Mouse (Mus musculus) E14TG2a.4 (cell line): ENCODE measurements around the gene Raver2.

Source experiments
- CTCF ChIP-seq: conservative IDR thresholded peaks from 2 replicates; pipeline ENCODE4 v1.5.1; 2014; ENCODE audit warnings: low read length
- NANOG ChIP-seq: IDR thresholded peaks from 2 replicates; pipeline ENCODE4 v1.6.1; 2014; ENCODE audit warnings: borderline replicate concordance, low read length, mixed read lengths
- POU5F1 ChIP-seq: IDR thresholded peaks from 2 replicates; pipeline ENCODE4 v1.6.1; 2014; ENCODE audit warnings: low read length, borderline replicate concordance

DNA sequence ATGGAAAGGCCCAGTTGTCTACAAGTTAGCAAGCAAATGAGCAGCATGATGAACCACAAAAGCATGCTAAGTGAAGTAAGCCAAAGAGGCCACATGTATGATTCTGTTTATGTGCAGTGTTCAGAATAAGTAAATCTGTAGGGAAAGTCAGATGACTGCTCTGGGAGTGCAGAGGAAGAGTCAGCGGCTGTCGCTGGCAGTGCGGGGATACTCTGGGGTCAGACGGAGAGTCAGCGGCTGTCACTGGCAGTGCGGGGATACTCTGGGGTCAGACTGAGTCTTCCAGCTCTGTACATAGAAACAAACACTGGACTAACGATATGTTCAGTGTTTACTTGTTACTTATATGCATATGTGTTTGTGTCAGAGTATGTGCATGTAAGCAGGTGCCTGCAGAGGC lies 76.0 kb downstream of the Raver2 start:
- TF ChIP-seq CTCF (no peak), NANOG (no peak), POU5F1 (no peak)
